Mouse (Mus musculus) neural tube, embryonic 11.5 days (tissue): Measurements from ENCODE around the gene Gxylt2. TPM values are rescaled to one million over a fixed set of nuclear protein-coding genes. Genes with fewer than 3 reads are reported as not detected.

ENCODE experiments used
- ATAC-seq: fragments of 200-750 bp; cut with Nextera tagmentation; 2 replicates; pipeline ENCODE4 v1.8.0; 2017; ENCODE audit warnings: moderate number of reproducible peaks, mild to moderate bottlenecking, moderate TSS enrichment, moderate library complexity; ENCODE audit not compliant: insufficient read depth, low FRiP score, low TSS enrichment
- DNase-seq: peaks from one replicate; pipeline ENCODE4 v3.0.0-alpha.2; 2015; ENCODE audit warnings: low spot score
- H3K27ac ChIP-seq: fragments of 300-500 bp; sonication (generic); 2 replicates; pipeline ENCODE4 v1.5.1; 2014; ENCODE audit warnings: low read depth, mild to moderate bottlenecking, low read length
- H3K27me3 ChIP-seq: fragments of 300-500 bp; sonication (generic); 2 replicates; pipeline ENCODE4 v1.6.1; 2014; ENCODE audit warnings: mild to moderate bottlenecking, low read length, mixed read lengths; ENCODE audit not compliant: control insufficient read depth, insufficient read depth
- H3K36me3 ChIP-seq: fragments of 300-500 bp; sonication (generic); 2 replicates; pipeline ENCODE4 v1.6.1; 2014; ENCODE audit warnings: mild to moderate bottlenecking, low read length, moderate library complexity, mixed read lengths; ENCODE audit not compliant: control insufficient read depth, insufficient read depth
- H3K4me1 ChIP-seq: fragments of 300-500 bp; sonication (generic); 2 replicates; pipeline ENCODE4 v1.6.1; 2014; ENCODE audit warnings: low read length, mixed read lengths; ENCODE audit not compliant: control insufficient read depth, insufficient read depth
- H3K4me2 ChIP-seq: fragments of 300-500 bp; sonication (generic); 2 replicates; pipeline ENCODE4 v1.6.1; 2014; ENCODE audit warnings: low read depth, mild to moderate bottlenecking, moderate library complexity
- H3K4me3 ChIP-seq: fragments of 300-500 bp; sonication (generic); 2 replicates; pipeline ENCODE4 v1.5.1; 2014; ENCODE audit warnings: low read depth, low read length
- H3K9ac ChIP-seq: fragments of 300-500 bp; sonication (generic); 2 replicates; pipeline ENCODE4 v1.6.1; 2014; ENCODE audit warnings: mild to moderate bottlenecking, low read length
- H3K9me3 ChIP-seq: fragments of 300-500 bp; sonication (generic); 2 replicates; pipeline ENCODE4 v1.6.1; 2016; ENCODE audit warnings: low read length; ENCODE audit not compliant: control insufficient read depth
- WGBS: fragments of 180-500 bp; shearing (Covaris S2); extraction: QIAGEN DNeasy Blood & Tissue Kit; methylation state at CpG from one replicate; pipeline ENCODE4 v1.1.7; 2014; 5-methylcytosine and 5-hydroxymethylcytosine counted together
- polyA plus RNA-seq: library from polyadenylated mRNA; unstranded; fragments of >200 nt; fragmentation: Nextera tagmentation; extraction: Ambion mirVana; gene quantifications from 2 replicates; pipeline ENCODE4 v1.2.1, GENCODE M21; 2014

The Gxylt2 gene
- polyA plus RNA-seq, 1 experiment from 2014 or later: 3.0 TPM

- Histone ChIP-seq H3K4me2 (no peak overlapping the region), H3K4me3 (no peak overlapping the region)
Measured at GRCm38 (mm10) chr6:100707557-100707956, 3.0 kb downstream of the Gxylt2 start.

GRCm38 (mm10) chr6:100708248-100708647 is 3.7 kb downstream of the Gxylt2 start:
- H3K27me3 ChIP-seq: 0 out of 2 replicates have a peak, but pooled peaks cover 3% of the 10 kb centered on the region
- 84% methylated on average over 1 of the region's 1 CpGs for WGBS
- DNase-seq: no peak
- no peak overlapping the region for H3K4me3 ChIP-seq
- no peaks in the 10 kb centered on the region for H3K4me1 ChIP-seq
- ATAC-seq: no peak
- H3K27ac ChIP-seq: no peak overlapping the region
- no peak overlapping the region for H3K4me2 ChIP-seq
- H3K9me3 ChIP-seq: no peaks in the 10 kb centered on the region
- H3K9ac ChIP-seq: no peak overlapping the region
- H3K36me3 ChIP-seq: no peaks in the 10 kb centered on the region

More at GRCm38 (mm10) chr6:100707557-100707956, 3.0 kb downstream of the Gxylt2 start:
- DNase-seq (no peak), ATAC-seq (no peak)
- H3K9me3 ChIP-seq: no peaks in the 10 kb centered on the region
- no peaks in the 10 kb centered on the region for H3K4me1 ChIP-seq
- H3K9ac ChIP-seq: no peak overlapping the region
- H3K27ac ChIP-seq: no peak overlapping the region
- WGBS: 56% methylated on average over 7 of the region's 7 CpGs
- 0 out of 2 replicates have a peak, but pooled peaks cover 3% of the 10 kb centered on the region for H3K27me3 ChIP-seq
- H3K36me3 ChIP-seq: no peaks in the 10 kb centered on the region

DNA sequence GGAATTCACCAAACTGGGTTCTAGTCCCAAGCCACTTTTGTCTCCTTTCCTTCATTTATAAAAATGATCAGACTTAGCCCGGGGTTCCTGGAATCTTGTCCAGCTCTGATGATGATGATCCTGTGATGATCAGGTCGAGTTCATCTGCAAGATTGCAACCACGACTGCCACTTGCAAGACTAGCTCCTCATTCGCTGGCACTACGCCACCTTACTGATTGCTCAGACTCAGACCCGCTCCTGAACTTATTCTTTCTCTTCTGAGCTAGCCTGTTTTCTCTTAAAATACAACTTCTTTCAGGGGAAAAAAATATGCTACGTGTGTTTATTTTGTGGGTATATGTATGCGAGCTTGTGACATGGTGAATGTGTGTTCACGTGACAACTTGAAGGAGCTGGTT is 4.5 kb downstream of the Gxylt2 start:
- Histone ChIP-seq H3K27ac (no peak overlapping the region), H3K9ac (no peak overlapping the region), H3K4me3 (no peak overlapping the region), H3K27me3 (0 out of 2 replicates have a peak, but pooled peaks cover 3% of the 10 kb centered on the region), H3K36me3 (no peaks in the 10 kb centered on the region), H3K9me3 (no peaks in the 10 kb centered on the region), H3K4me2 (no peak overlapping the region), H3K4me1 (no peaks in the 10 kb centered on the region)
- ATAC-seq (no peak), DNase-seq (no peak)
- WGBS: 86% methylated on average over 9 of the region's 9 CpGs

DNA sequence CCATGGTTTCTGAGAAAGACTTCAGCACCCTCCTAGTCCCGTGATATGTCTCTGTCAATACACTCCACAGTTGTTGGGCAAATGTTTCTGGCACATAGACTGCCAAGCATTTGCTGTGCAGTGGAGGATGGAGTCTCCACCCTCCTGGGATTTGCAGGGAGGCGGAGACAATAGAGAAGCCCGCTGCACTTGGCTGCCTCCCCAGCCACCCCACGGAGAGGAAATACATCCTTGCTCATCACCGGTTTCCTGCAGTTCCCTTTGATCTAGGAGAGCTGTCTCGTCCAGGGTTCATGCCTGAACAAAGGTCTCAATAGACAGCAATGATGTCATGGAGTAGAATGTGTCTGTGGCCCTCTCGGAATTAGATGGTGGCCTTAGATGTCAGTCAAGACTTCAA is 4.9 kb downstream of the Gxylt2 start:
- Histone ChIP-seq H3K4me3 (no peak overlapping the region), H3K4me2 (no peak overlapping the region), H3K9me3 (no peaks in the 10 kb centered on the region), H3K4me1 (no peaks in the 10 kb centered on the region), H3K36me3 (no peaks in the 10 kb centered on the region), H3K27ac (no peak overlapping the region), H3K27me3 (0 out of 2 replicates have a peak, but pooled peaks cover 3% of the 10 kb centered on the region), H3K9ac (no peak overlapping the region)
- WGBS: 22% methylated on average over 7 of the region's 7 CpGs
- DNase-seq (peak; percentile 53), ATAC-seq (no peak)

DNA sequence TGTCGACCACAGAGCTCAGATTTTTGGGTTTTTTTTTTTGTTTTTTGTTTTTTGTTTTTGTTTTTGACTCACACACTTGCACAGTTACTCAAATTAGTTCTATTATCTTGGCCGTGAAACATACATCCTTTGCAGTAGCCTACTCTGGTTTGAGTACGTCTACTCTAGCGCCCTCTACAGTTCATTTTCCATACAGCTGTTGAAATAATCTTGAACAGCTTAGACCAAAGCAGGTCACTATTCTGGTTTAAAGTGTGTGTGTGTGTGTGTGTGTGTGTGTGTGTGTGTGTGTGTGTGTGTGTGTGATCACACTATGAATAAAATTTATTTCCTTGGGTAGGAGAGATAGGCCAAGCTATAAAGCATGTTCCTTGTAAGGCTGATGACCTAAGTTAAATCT is 5.6 kb downstream of the Gxylt2 start:
- H3K27ac ChIP-seq: no peak overlapping the region
- no peak overlapping the region for H3K4me2 ChIP-seq
- H3K4me3 ChIP-seq: no peak overlapping the region
- H3K27me3 ChIP-seq: 0 out of 2 replicates have a peak, but pooled peaks cover 3% of the 10 kb centered on the region
- H3K9ac ChIP-seq: no peak overlapping the region
- DNase-seq (no peak), ATAC-seq (no peak)
- H3K9me3 ChIP-seq: no peaks in the 10 kb centered on the region
- WGBS: 44% methylated on average over 4 of the region's 4 CpGs
- H3K36me3 ChIP-seq: no peaks in the 10 kb centered on the region
- no peaks in the 10 kb centered on the region for H3K4me1 ChIP-seq

DNA sequence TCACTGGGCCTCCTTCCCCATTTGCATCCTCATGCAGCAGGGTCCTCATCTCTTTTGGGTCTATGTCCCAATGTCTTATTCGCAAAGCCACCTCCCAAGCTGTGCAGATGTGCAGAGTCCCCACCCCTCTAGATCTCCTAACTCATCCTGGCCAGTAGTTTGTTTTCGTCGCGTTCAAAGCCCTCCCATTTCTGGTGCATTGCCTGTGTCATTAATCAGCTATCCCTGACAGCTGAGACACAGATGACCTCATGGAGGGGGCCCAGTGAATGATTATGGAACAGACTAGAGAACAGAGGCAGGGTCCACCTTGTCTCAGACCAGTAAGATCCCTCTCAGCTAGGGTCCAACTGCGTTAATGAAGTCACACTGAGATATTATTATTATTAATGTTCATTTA is 6.3 kb downstream of the Gxylt2 start:
- no peaks in the 10 kb centered on the region for H3K9me3 ChIP-seq
- H3K36me3 ChIP-seq: no peaks in the 10 kb centered on the region
- ATAC-seq (no peak), DNase-seq (no peak)
- no peak overlapping the region for H3K27ac ChIP-seq
- no peaks in the 10 kb centered on the region for H3K27me3 ChIP-seq
- WGBS: 73% methylated on average over 5 of the region's 5 CpGs
- no peak overlapping the region for H3K9ac ChIP-seq
- no peak overlapping the region for H3K4me3 ChIP-seq
- H3K4me1 ChIP-seq: no peaks in the 10 kb centered on the region
- no peak overlapping the region for H3K4me2 ChIP-seq

- no peak overlapping the region for H3K4me2 ChIP-seq
- no peaks in the 10 kb centered on the region for H3K9me3 ChIP-seq
- ATAC-seq: no peak
- 85% methylated on average over 8 of the region's 8 CpGs for WGBS
- H3K9ac ChIP-seq: no peak overlapping the region
- no peak for DNase-seq
- no peaks in the 10 kb centered on the region for H3K36me3 ChIP-seq
- no peaks in the 10 kb centered on the region for H3K4me1 ChIP-seq
- no peaks in the 10 kb centered on the region for H3K27me3 ChIP-seq
- H3K4me3 ChIP-seq: no peak overlapping the region
- no peak overlapping the region for H3K27ac ChIP-seq
Measured at GRCm38 (mm10) chr6:100715296-100715828, 10.8 kb downstream of the Gxylt2 start.

DNA sequence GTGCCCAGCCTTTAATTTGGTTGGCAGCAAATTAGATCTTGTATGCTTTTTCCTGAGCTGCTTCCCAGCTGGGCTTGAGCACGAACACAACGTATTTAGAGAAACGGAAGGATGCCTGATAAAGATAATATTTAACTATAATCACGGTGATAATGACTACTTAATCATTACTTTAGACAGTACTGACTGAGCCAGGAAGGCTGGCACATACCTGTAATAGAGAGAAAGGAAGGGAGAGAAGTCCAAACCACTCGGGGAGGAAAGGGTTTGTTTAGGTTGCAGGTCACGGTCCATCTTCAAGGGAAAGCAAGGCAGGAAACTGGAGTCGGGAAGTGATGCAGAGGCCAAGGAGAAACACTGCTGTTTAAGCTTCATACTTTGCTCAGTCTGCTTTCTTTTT is 11.6 kb downstream of the Gxylt2 start:
- Histone ChIP-seq H3K27me3 (no peaks in the 10 kb centered on the region), H3K27ac (no peak overlapping the region), H3K4me3 (no peak overlapping the region), H3K36me3 (no peaks in the 10 kb centered on the region), H3K9me3 (no peaks in the 10 kb centered on the region), H3K4me1 (no peaks in the 10 kb centered on the region), H3K9ac (no peak overlapping the region), H3K4me2 (no peak overlapping the region)
- DNase-seq (no peak), ATAC-seq (no peak)
- WGBS: 79% methylated on average over 7 of the region's 7 CpGs

GRCm38 (mm10) chr6:100716817-100717216 is 12.3 kb downstream of the Gxylt2 start:
- H3K4me1 ChIP-seq: no peaks in the 10 kb centered on the region
- no peak overlapping the region for H3K9ac ChIP-seq
- DNase-seq (no peak), ATAC-seq (no peak)
- H3K4me3 ChIP-seq: no peak overlapping the region
- no peak overlapping the region for H3K4me2 ChIP-seq
- 81% methylated on average over 8 of the region's 8 CpGs for WGBS
- no peak overlapping the region for H3K27ac ChIP-seq
- H3K9me3 ChIP-seq: no peaks in the 10 kb centered on the region
- H3K36me3 ChIP-seq: no peaks in the 10 kb centered on the region
- H3K27me3 ChIP-seq: no peaks in the 10 kb centered on the region
